Mouse (Mus musculus) CH12.LX (cell line): ENCODE data around the gene Adcyap1. TPM values are rescaled to one million over a fixed set of nuclear protein-coding genes. Genes with fewer than 3 reads are reported as not detected.

Experiments used
- DNase-seq: peaks from one replicate; pipeline ENCODE4 v3.0.0-alpha.2; 2013; ENCODE audit errors: extremely low read depth
- H3K27ac ChIP-seq: 2 replicates; pipeline ENCODE4 v1.5.1; 2012; ENCODE audit warnings: low read depth, mild to moderate bottlenecking, control low read depth, moderate library complexity; ENCODE audit not compliant: insufficient read depth
- H3K27me3 ChIP-seq: replicated peaks from 2 replicates; pipeline ENCODE3; 2012; ENCODE audit warnings: inconsistent platforms
- H3K36me3 ChIP-seq, 2 experiments: replicated peaks in 1 of 2; 2 replicates each; pipeline versions ENCODE3 to v1.6.1; 2012; ENCODE audit warnings: inconsistent platforms in 1 of 2, low read length in 1 of 2, mild to moderate bottlenecking in 1 of 2, mixed read lengths in 1 of 2, moderate library complexity in 1 of 2; ENCODE audit not compliant: control insufficient read depth in 1 of 2, insufficient read depth in 1 of 2
- H3K4me1 ChIP-seq, 2 experiments: 2 replicates each; pipeline ENCODE4 v1.6.1; 2012; ENCODE audit warnings: inconsistent platforms in 1 of 2, moderate library complexity in 1 of 2; ENCODE audit not compliant: insufficient read depth in 2 of 2, control insufficient read depth in 1 of 2
- H3K4me2 ChIP-seq: 2 replicates; pipeline ENCODE4 v1.6.1; 2012; ENCODE audit warnings: low read depth, mild to moderate bottlenecking, control low read depth; ENCODE audit not compliant: poor library complexity, insufficient read depth, severe bottlenecking
- H3K4me3 ChIP-seq, 3 experiments: fragments of 150-350 bp in 1 of 3; sonication (generic) in 1 of 3; replicated peaks in 1 of 3; 2 replicates each; pipeline versions ENCODE3 to v1.5.1; 2011 to 2012; ENCODE audit warnings: low read depth in 2 of 3, low read length in 2 of 3, mild to moderate bottlenecking in 2 of 3, moderate library complexity in 2 of 3, control low read depth in 1 of 3, improper control_type of control experiment in 1 of 3, inconsistent platforms in 1 of 3, mixed read lengths in 1 of 3; ENCODE audit not compliant: poor library complexity in 1 of 3
- H3K79me2 ChIP-seq: replicated peaks from 2 replicates; pipeline ENCODE4 v1.6.1; 2012; ENCODE audit warnings: mild to moderate bottlenecking, moderate library complexity; ENCODE audit not compliant: control insufficient read depth, poor library complexity, insufficient read depth, severe bottlenecking; ENCODE audit errors: extremely low read depth
- H3K9ac ChIP-seq: 2 replicates; pipeline ENCODE4 v1.6.1; 2012; ENCODE audit warnings: low read depth, mild to moderate bottlenecking, control low read depth, moderate library complexity; ENCODE audit not compliant: insufficient read depth
- H3K9me3 ChIP-seq: replicated peaks from 2 replicates; pipeline ENCODE3; 2012; ENCODE audit warnings: low read length, inconsistent platforms, mixed read lengths
- BHLHE40 ChIP-seq: IDR thresholded peaks from 2 replicates; pipeline ENCODE4 v1.6.1; 2011; ENCODE audit warnings: mild to moderate bottlenecking, low read depth, low read length, improper control_type of control experiment
- CTCF ChIP-seq, 2 experiments: IDR thresholded peaks in 1 of 2; conservative IDR thresholded peaks in 1 of 2; 2 replicates each; pipeline ENCODE4 v1.5.1; 2011 to 2012; ENCODE audit warnings: low read depth in 2 of 2, low read length in 2 of 2, improper control_type of control experiment in 1 of 2, inconsistent platforms in 1 of 2, mild to moderate bottlenecking in 1 of 2, moderate library complexity in 1 of 2
- ELF1 ChIP-seq: IDR thresholded peaks from 2 replicates; pipeline ENCODE4 v1.6.1; 2014; ENCODE audit warnings: low read depth, mild to moderate bottlenecking, inconsistent platforms, low read length, improper control_type of control experiment
- EP300 ChIP-seq: IDR thresholded peaks from 2 replicates; pipeline ENCODE4 v1.6.1; 2011; ENCODE audit warnings: low read length, improper control_type of control experiment
- HCFC1 ChIP-seq: IDR thresholded peaks from 2 replicates; pipeline ENCODE4 v1.6.1; 2012; ENCODE audit warnings: low read depth, mild to moderate bottlenecking, inconsistent platforms, low read length, improper control_type of control experiment
- IRF4 ChIP-seq: IDR thresholded peaks from 2 replicates; pipeline ENCODE4 v1.6.1; 2014; ENCODE audit warnings: low read depth, mild to moderate bottlenecking, inconsistent platforms, low read length, improper control_type of control experiment
- KAT2A ChIP-seq: IDR thresholded peaks from 2 replicates; pipeline ENCODE4 v1.6.1; 2012; ENCODE audit warnings: low read length, improper control_type of control experiment, inconsistent platforms; ENCODE audit not compliant: insufficient replicate concordance
- MAFK ChIP-seq: IDR thresholded peaks from 2 replicates; pipeline ENCODE4 v1.6.1; 2011; ENCODE audit warnings: low read length, improper control_type of control experiment; ENCODE audit not compliant: insufficient replicate concordance
- MAZ ChIP-seq: IDR thresholded peaks from 2 replicates; pipeline ENCODE4 v1.6.1; 2012; ENCODE audit warnings: low read depth, mild to moderate bottlenecking, inconsistent platforms, low read length, improper control_type of control experiment, moderate library complexity
- NELFE ChIP-seq: IDR thresholded peaks from 2 replicates; pipeline ENCODE4 v1.6.1; 2011; ENCODE audit warnings: low read depth, low read length, improper control_type of control experiment
- NRF1 ChIP-seq: IDR thresholded peaks from 2 replicates; pipeline ENCODE4 v1.6.1; 2014; ENCODE audit warnings: low read depth, mild to moderate bottlenecking, inconsistent platforms, low read length, improper control_type of control experiment, moderate library complexity
- POLR2AphosphoS2 ChIP-seq: IDR thresholded peaks from 2 replicates; pipeline ENCODE4 v1.6.1; 2011; ENCODE audit warnings: low read depth, low read length, improper control_type of control experiment
- RCOR1 ChIP-seq: conservative IDR thresholded peaks from 2 replicates; pipeline ENCODE4 v1.6.1; 2012; ENCODE audit warnings: low read depth, mild to moderate bottlenecking, inconsistent platforms, low read length, improper control_type of control experiment
- TBP ChIP-seq: conservative IDR thresholded peaks from 2 replicates; pipeline ENCODE4 v1.6.1; 2011; ENCODE audit warnings: low read depth, low read length, improper control_type of control experiment
- UBTF ChIP-seq: IDR thresholded peaks from 2 replicates; pipeline ENCODE4 v1.6.1; 2012; ENCODE audit warnings: low read depth, mild to moderate bottlenecking, inconsistent platforms, low read length, improper control_type of control experiment, moderate library complexity
- USF2 ChIP-seq: conservative IDR thresholded peaks from 2 replicates; pipeline ENCODE4 v1.6.1; 2011; ENCODE audit warnings: low read depth, low read length, improper control_type of control experiment
- ZC3H11A ChIP-seq: IDR thresholded peaks from 2 replicates; pipeline ENCODE4 v1.6.1; 2012; ENCODE audit warnings: low read depth, mild to moderate bottlenecking, inconsistent platforms, low read length, improper control_type of control experiment
- ZMIZ1 ChIP-seq: IDR thresholded peaks from 2 replicates; pipeline ENCODE4 v1.6.1; 2012; ENCODE audit warnings: low read depth, mild to moderate bottlenecking, inconsistent platforms, low read length, improper control_type of control experiment
- dilution Hi-C: fragments of 300-500 bp; cut with MboI; formaldehyde crosslinking; loops from 2 replicates; pipeline ENCODE4 v1.14.3; 2020; ENCODE audit warnings: low sequenced_read_pairs; ENCODE audit not compliant: extremely low pct_unique_long_range_greater_than_20kb, extremely low pct_ligation_motif_present
- in situ Hi-C: fragments of 300-500 bp; cut with MboI; formaldehyde crosslinking; loops from 3 replicates; pipeline ENCODE4 v1.14.3; 2019; ENCODE audit warnings: low sequenced_read_pairs, low pct_ligation_motif_present, low pct_unique_long_range_greater_than_20kb, mixed read lengths
- polyA plus RNA-seq: library from polyadenylated mRNA; unstranded; fragments of >175 nt; gene quantifications from 2 replicates; pipeline ENCODE4 v1.2.1, GENCODE M21; 2012; ENCODE audit warnings: low read depth; ENCODE audit not compliant: insufficient read length
- total RNA-seq, 2 experiments: library from RNA; depleted of rRNA; stranded (reverse); fragments of 300-350 nt in 1 of 2; fragments of >200 nt in 1 of 2; gene quantifications; 2 replicates each; pipeline ENCODE4 v1.2.3; 2012 to 2014

Adcyap1 gene
- total and polyA plus RNA-seq, 3 experiments, result not detected

GRCm38 (mm10) chr17:93203076-93204031 lies 4.5 kb downstream of the Adcyap1 start:
- TF ChIP-seq ZC3H11A (no peak), USF2 (no peak), ZMIZ1 (no peak), TBP (no peak), MAFK (no peak), HCFC1 (no peak)
- Histone ChIP-seq H3K4me1 (no peaks in the 10 kb centered on the region), H3K27ac (no peak overlapping the region), H3K36me3 (no peaks in the 10 kb centered on the region), H3K27me3 (no peaks in the 10 kb centered on the region), H3K79me2 (no peaks in the 10 kb centered on the region), H3K9ac (no peak overlapping the region), H3K4me3 (no peak overlapping the region), H3K4me2 (no peak overlapping the region), H3K9me3 (peaks cover 60% of the 10 kb centered on the region)
- dilution Hi-C loops (no loop called here), in situ Hi-C loops (no loop called here)
- DNase-seq, result no peak

- no peak overlapping the region for H3K9ac ChIP-seq
- in situ Hi-C loops (no loop called here), dilution Hi-C loops (no loop called here)
- no peak for DNase-seq
- H3K9me3 ChIP-seq, result peaks cover 21% of the 10 kb centered on the region
- no peaks in the 10 kb centered on the region for H3K79me2 ChIP-seq
- H3K27me3 ChIP-seq, result no peaks in the 10 kb centered on the region
- no peak overlapping the region for H3K4me2 ChIP-seq
- H3K4me1 ChIP-seq, result no peaks in the 10 kb centered on the region
- H3K36me3 ChIP-seq, result no peaks in the 10 kb centered on the region
- H3K27ac ChIP-seq, result no peak overlapping the region
- H3K4me3 ChIP-seq, result no peak overlapping the region
- no peak for TF ChIP-seq UBTF
- TF ChIP-seq ELF1, result no peak
- no peak for TF ChIP-seq IRF4
- no peak for TF ChIP-seq POLR2AphosphoS2
- TF ChIP-seq TBP, result no peak
- TF ChIP-seq KAT2A, result no peak
- TF ChIP-seq NELFE, result no peak
- TF ChIP-seq MAZ, result no peak
- no peak for TF ChIP-seq EP300
- TF ChIP-seq NRF1, result no peak
- no peak for TF ChIP-seq CTCF (conservative IDR thresholded peaks at IDR 0.05 in 1 of 2, IDR thresholded peaks at IDR 0.05 in 1 of 2; ENCODE audit: low read depth in 2 of 2, low read length in 2 of 2)
- no peak for TF ChIP-seq BHLHE40
- no peak for TF ChIP-seq RCOR1
Measured at GRCm38 (mm10) chr17:93217785-93218184, 19.0 kb downstream of the Adcyap1 start.
